Mouse (Mus musculus) left cerebral cortex, postnatal 36 days (tissue): ENCODE results near the gene Gm266. TPM values are rescaled to one million over a fixed set of nuclear protein-coding genes. Genes with fewer than 3 reads are reported as not detected.
"Not testable (repeated sequence)": the region's sequence is repeated elsewhere in the genome, so short reads cannot be mapped to it uniquely, and the experiment has no call there.

ENCODE experiments used
- DNase-seq, 2 experiments: peaks; one replicate each; pipeline ENCODE4 v3.0.0; 2021 to 2022; ENCODE audit warnings: low spot score in 2 of 2, mixed read lengths in 1 of 2
- intact Hi-C: fragments of 180-260 bp; cut with DNase I; formaldehyde crosslinking; loops from one replicate; pipeline ENCODE4 v1.15.1; 2025
- total RNA-seq, 2 experiments: library from RNA; stranded (reverse); gene quantifications; 2 replicates each; pipeline ENCODE4 v1.2.3; 2021

The Gm266 gene
- total RNA-seq, result 1 to 10 TPM; 4.0 to 4.5 TPM

DNA sequence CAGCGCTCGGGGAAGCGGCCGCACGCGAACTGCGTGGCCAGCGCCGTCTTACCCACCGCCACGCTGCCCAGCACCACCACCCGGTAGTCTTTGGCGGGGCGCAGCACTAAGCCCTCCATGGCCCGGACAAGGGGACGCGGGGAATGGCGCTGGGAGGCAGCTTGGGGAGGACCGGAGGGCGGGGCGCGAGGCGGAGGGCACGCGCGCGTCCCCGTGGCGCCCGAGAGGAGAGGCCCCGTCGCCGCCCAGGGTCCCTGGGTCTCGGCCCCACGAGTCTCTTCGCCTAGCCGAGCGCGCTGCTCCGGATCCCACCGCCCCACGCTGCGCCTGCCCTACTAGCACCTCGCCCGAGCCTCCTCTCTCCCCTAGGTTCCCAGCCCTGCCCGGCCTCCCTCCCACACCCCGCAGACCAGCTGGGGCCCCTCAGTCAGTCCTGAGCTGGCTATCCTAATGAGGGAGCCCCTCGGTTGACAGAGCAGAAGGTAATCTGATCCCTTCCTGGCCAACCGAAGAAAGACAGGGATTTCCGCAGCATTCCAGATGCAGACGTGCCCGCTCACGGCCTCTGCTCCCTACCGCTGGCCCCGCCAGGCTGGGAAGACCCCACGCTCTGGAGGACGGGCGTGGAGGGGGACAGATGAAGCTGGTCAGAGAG is at the start of gene Gm266:
Gene Gm266, minus strand, starts transcription at position 172 of the 655 bp plus-strand sequence.
- DNase-seq, result no peak
- intact Hi-C loops, result no loop called here

DNA sequence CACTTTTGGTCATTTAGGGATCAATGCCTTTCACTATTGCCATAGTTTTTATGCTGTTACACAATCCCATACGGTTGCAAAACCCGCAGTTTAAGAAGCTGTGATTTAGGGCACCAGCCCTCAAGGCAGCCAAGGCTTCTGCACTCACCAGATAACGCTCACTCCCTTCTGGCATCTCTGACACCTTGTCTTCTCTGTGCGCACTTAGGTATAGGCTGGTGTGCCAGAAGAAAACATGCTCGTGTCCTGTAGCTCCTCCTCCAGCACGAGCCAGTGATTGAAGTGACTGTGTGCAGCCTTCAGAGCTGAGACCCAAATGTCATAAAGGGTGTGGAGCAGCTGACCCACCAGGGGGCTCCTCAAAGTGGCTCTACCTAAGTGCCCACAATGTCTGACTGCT is 49.7 kb upstream of the Gm266 start:
- DNase-seq, result no peak
- intact Hi-C loops, result no loop called here

DNA sequence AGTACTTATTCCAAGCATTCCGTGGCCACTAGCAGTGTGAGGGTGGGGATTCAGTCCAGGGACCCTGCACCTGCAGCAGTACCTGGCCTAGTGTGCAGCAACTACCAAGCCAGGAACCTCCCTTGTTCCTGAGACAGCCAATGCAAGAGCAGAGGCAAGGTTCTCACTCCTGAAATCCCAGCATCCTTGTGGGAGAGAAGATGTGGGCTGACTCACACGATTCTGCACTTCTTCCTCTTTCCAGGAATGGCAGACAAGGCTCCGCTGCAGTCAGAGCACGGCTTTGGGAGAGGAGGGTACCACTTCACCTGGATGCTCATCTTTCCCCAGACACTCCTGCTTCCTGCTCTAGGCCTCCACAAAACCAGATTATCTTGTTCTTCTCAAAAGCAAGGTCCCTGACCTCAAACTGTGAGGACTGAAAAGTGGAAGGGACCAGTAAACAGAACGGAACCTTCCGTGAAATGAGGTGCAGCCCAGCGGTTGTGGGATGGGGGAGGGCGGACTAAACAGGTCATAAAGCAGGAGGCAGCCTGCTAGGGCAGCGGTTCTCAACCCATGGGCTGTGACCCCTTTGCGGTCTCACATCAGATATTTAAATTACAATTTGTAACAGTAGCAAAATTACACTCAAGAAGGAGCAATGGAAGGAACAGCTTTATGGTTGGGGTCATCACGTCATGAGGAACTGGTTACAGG is 47.6 kb upstream of the Gm266 start:
- DNase-seq, result peak; percentile 51 to 54
- intact Hi-C loops, result no loop called here

DNA sequence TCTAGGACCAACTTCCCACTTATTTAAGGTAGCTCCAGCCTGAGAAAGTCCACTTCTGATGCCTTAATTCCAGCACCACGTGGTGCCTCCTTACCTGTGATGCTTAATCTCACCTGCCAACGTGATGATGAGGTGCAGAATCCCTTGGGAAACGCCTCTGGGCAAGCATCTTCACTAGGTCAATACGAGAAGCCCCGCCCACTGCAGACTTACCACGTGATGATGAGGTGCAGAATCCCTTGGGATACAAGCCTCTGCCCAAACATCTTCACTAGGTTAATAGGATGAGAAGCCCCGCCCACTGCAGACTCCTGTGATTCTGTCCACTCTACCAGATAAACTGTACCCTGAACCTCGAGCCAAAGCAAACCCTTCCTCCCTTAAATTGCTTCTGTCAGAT is 43.6 kb upstream of the Gm266 start:
- DNase-seq, result no peak

DNA sequence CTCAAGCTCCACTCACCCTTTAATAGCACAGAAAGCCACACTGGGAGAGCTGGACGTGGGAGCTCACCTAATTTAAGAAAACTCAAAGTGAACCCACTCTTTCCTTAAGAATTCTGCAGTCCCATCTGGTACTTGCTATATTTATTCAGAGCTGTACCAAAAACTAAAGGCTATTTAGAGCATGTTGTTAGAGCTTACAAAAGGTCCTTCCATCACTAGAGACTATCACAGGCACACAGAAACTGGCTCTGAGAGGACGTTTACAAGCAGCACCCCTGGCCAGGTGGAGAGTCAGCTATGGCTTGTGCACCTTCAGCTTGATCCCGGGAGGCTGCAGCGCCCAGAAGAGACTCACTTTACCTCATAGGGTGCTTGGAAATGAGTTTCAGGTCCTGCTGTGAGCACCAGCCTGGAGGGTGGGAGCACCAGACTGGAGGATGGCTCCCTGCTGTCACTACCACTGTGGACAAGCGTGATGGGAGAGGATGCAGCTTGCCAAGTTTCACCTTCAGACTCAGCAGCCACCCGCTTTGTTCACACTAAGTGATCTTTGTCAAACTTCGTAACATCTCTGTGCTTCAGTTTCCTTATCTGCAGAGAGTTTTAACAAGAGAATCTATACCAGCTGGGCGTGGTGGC is 42.1 kb upstream of the Gm266 start:
- intact Hi-C loops, result loop anchor here (10.0 kb wide), 1 partner anchor 363 kb away; the partner anchor contains the start of gene Traf3
- peak; percentile 79 to 86 for DNase-seq

More for the DNA sequence above, 43.6 kb upstream of the Gm266 start:
- intact Hi-C loops, result loop anchor here (10.0 kb wide), 1 partner anchor 364 kb away; the partner anchor contains the start of gene Traf3

DNA sequence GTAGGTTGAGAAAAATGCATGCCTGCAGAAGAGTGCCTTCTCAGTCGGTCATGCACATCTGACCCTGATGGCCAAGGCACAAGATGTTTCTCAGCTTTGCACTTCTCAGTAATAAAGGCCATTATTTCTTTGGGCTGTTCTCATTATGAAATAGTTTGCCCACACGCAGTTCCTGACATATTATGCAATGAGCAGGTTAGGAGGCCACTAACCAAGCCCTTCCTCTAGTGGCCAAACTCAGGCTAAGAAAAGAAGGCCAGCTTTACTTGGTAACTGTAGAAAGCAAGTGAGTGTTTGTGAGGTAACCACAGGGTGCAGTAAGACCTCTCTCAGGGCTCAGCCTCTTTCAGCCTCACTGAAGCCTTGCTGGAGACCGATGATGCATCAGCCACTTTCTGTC is 39.3 kb upstream of the Gm266 start:
- intact Hi-C loops, result loop anchor here (10.0 kb wide), 1 partner anchor 360 kb away; the partner anchor contains the start of gene Traf3
- no peak for DNase-seq

DNA sequence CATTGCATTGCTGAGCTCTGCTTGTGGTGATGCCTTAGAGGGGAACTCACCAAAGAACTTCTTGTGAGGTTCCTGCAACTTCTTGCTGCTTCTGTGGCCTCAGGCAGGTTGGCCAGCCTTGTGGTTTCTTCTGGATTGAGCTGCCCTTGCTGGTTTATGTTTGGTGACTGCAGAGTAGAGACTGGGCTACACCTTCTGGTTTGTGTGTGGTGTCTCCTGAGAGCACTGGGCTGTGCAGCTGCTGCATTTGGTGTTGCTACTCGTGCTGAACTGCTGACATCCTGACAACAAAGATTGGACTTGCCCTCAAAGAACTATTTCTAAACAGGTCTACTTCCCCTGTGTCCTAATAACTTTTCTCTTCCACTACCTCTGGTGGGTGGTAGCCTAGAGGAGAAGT is 38.8 kb upstream of the Gm266 start:
- intact Hi-C loops, result loop anchor here (10.0 kb wide), 1 partner anchor 360 kb away; the partner anchor contains the start of gene Traf3
- DNase-seq, result no peak

DNA sequence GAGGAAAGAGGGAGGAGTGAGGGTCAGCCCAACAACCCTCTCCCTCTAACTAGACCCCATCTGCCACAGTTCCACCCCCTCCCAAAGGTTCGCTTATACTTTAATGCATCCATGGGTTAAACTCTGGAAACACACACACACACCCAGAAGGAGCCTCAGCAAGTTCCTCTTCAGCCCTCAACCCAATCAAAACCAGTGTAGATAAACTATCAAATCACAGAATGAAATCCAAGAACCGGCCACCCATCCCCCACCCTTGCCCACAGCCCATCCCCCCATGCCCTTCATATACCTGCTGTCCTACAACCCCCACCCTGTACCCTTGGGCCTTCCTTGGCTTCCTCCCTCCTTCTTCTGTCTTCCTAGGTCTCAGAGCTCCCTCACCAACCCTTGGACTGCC is 35.4 kb upstream of the Gm266 start:
- intact Hi-C loops, result loop anchor here (10.0 kb wide), 1 partner anchor 356 kb away; the partner anchor contains the start of gene Traf3
- no peak for DNase-seq

DNA sequence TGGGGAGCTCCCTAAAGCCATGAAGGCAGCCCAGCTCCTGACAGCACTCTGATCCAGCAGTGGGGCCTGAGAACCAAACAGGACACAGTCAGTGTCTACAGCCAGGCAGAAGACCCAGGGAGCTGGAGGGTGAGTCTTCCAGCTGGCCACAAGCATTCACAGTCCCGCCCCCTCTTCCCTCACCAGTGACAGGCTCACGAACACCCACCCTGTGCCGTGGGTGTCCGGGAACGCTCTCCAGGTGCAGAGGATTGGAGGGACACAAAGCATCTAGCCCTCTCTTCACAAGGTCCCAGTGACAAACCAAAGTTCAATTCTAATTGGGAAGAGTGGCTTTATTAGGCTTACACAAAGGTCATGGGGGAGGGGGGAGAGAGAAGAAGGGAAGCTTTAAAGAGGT is 34.2 kb upstream of the Gm266 start:
- DNase-seq, result no peak
- intact Hi-C loops, result loop anchor here (10.0 kb wide), 1 partner anchor 355 kb away; the partner anchor contains the start of gene Traf3

DNA sequence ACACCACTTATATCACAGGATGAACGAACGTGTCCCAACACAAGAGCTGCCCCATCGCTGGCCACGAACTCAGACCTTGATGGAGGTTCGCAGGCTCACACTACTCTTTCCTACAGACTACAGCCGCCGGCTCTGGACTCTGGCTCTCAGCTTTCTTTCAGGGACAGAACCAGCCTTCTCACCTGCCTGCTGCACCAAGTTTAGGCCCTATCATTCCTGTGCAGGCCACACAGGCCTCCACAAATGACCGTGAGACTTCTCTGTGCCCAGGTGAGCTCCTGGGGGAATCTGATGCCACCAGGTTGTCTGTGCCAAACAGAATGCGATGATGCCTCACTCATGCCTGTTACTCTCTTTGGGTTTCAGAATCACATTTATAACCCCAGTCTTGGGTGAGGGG is 32.8 kb upstream of the Gm266 start:
- no peak for DNase-seq
- intact Hi-C loops, result no loop called here

DNA sequence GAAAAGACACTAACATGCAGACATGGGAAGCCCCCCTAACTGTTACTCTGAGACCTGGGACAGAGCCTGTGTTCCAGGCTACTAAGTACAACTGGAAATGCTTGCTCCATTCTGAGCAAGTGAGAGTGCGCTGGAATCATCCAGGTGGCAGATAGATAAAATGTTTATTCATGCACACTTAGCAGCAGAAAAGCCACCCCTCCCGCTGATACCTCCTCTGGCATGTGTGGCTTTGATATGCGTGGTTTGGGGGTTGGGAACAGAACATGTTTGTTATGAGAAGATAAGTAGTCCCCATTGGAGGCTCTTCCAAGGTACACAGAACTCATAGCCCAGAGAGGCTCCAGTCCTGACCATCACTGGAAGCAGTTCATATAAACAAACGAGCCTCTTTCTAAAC is 32.3 kb upstream of the Gm266 start:
- no peak for DNase-seq
- intact Hi-C loops, result no loop called here

DNA sequence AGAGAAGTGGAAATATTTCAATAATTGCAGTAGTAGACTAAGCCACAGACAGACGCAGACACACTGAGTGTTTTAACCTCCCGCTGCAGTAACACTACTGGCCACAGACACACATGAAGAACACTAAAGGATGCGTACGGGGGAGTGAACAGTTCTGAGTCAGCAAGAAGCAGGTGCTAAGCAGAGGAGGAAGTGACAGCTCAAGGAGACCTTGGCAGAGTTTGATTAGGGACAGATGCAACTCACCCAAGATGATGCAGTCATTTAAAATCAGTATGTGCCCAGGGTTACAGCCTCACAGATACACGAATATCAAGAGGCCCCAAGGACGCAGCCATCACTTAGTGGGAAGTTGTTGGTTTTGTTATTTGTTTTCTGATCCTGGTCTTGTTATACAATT is 31.2 kb upstream of the Gm266 start:
- DNase-seq, result no peak
- intact Hi-C loops, result no loop called here

DNA sequence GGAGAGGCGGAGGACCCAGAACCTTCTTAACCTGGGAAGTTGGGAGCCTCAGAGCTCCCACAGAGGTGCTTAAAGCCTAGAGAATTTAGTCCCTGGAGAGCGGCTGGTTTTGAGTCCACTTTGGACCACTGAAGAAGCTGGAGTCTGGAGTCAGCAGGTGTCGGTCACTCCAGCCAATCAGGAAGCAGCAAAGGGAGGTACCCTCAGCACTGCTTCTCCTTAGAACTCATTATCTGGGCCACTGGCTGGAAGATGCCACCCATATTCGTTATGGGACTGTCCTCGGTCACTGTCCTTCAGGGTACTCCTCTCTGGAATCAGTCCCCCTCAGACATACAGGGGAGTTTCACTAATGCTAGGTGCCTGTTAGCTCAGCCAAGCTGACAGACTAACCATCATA is 30.3 kb upstream of the Gm266 start:
- intact Hi-C loops, result no loop called here
- no peak for DNase-seq

DNA sequence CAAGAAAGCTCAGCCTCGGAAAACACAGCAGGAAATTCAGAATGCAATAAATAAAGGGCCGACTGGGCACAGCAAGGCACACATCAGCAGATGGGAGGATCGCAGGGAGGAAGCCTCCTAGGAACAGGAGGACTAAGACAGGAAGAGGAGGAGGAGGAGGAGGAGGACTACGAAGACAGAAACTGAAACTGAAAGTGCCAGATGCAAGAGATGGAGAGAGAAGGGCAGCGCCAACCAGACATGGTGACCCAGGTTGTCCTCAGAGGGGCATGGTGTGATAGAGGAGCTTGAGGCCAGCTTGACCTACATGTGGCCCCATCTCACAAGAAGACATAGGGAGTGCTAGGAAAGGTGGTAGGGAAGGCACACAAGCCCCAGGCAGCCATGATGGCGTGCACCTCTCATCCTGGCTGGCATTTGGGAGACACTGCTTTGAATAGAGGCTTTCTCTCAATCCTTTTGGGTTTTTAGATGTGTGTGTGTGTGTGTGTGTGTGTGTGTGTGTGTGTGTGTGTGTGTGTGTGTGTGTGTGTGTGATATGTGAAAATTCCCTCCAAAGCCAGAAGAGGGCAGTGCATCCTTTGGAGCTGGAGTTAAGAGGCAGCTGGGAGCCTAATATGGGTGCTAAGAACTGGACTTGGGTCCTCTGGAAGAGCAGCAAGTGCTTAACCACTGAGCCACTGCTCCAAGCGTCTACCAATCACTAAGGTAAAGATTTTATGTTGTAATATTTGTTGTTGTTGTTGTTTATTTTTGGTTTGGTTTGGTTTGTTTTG is 29.4 kb upstream of the Gm266 start:
- DNase-seq, result no peak
- intact Hi-C loops, result no loop called here

DNA sequence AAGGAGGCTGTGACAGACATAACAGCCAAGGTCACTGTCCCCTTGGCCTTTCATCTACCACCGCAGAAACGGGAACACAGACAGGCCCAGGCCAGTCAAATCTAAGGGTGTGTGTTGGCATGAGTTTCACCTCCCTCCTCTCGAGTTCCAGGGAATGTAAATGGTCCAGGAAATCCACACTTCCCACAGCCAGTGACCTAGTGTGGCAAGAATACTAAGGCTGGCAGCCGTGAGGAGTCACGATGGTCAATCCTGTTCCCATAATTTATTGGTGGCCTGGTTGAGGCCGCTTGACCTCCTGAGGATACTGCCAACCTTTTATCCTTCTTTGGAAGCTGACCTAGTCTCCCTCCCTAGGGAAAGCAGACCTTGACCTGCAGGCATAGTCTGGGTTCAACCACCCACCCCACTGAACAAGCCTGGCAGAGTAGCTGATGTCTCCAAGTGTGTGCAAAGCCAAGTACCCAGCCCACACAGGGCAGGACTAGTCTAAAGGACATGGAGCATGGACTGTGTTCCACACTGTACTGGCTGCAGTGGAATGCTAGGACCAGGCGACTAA is 28.7 kb upstream of the Gm266 start:
- DNase-seq, result no peak
- intact Hi-C loops, result no loop called here

DNA sequence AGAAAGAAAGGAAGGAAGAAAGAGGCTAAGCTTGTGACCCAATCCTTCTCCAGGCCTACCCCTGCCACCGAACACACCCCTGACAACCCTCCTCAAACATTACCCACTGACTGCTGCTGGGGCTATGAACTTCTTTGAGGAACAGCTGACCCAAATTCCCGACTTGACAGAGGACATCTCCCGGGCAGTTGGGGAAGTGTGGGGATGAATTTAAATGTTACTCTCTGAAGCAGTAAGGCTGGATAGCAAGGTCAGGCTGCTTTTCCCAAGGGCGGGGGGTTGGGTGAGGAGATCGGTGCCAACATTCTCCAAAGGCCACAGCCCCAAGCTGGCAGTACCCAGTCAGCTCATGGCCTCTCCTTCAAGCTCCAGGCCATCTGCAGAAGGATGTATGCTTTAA is 28.1 kb upstream of the Gm266 start:
- DNase-seq, result no peak
- intact Hi-C loops, result no loop called here

DNA sequence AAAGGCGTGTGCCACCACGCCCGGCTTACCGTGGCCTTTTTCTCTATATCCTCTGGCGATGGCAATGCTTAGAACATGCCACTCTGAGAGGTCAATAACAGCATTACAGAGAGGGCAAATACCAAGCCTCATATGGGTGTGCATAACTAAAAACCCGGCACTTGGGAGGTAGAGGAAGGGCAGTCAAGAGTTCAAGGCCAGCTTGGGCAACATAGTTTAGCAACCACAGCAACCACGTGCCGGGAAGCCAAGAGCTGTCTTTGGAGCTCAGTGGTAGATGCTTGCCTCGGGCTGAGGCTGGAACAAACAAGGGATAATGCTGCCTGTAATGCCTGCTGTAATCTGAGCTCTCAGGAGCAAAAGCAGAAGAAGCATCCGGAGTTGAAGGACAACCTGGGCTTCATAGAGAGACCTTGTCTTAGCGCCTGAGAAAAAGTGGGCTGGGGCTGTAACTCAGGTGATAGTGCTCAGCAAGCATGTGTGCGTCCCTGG is 27.0 kb upstream of the Gm266 start:
- DNase-seq, result no peak
- intact Hi-C loops, result no loop called here

DNA sequence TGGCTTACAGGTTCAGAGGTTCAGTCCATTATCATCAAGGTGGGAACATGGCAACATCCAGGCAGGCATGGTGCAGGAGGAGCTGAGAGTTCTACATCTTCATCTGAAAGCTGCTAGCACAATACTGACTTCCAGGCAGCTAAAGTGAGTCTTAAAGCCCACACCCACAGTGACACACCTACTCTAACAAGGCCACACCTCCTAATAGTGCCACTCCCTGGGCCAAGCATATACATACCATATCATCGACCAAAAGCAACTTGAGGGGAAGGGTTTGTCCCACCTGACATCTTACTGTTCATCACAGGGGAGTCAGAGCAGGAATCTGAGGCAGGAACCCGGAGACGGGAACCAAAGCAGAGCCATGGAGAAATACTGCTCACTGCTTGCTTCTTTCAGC is 22.8 kb upstream of the Gm266 start:
- intact Hi-C loops, DNase-seq: not testable (repeated sequence)

DNA sequence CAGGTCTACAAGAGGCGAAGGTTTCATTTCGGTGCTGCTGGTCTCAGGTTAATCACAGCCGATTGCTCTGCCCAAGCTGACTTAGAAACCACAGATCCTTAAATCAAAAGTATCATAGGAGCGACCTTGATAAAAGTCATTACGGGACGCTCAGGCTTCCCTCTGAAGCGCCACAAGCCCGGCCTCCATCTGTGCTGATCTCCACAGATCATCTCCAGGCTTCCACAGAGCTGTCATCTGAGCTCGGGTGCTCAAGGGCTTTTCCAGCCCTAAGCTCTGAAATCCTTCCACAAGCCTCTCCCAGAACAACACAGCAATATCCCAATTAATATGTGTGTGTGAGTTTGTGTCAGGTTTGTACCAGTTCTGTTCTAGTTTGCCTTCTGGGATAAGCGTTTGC is 22.3 kb upstream of the Gm266 start:
- no peak for DNase-seq
- intact Hi-C loops, result no loop called here
